Mouse (Mus musculus): ENCODE measurements at regions not wholly inside any gene's neighbourhood (a gene's known extent, or its start where the extent isn't known, plus 50 kb on each side); places are given as distances from the start of the nearest gene placed in this dataset.

GRCm38 (mm10) chr1:169270750-169271149, 260.5 kb downstream of the Nuf2 start:
- no peak overlapping the region for H3K4me3 ChIP-seq
- whole genome bisulfite sequencing = 63% methylated on average over 4 of the region's 4 CpGs
- H3K4me1 ChIP-seq = no peaks in the 10 kb centered on the region
- H3K27me3 ChIP-seq (ENCODE audit: insufficient read depth, poor library complexity, severe bottlenecking) = no peaks in the 10 kb centered on the region
- no peaks in the 10 kb centered on the region for H3K9me3 ChIP-seq
- no peaks in the 10 kb centered on the region for H3K36me3 ChIP-seq
- H3K27ac ChIP-seq = no peak overlapping the region
- DNase-seq (ENCODE audit: low spot score) = no peak

- no peak for DNase-seq (ENCODE audit: low spot score)
- Histone ChIP-seq H3K27me3 (ENCODE audit: insufficient read depth, poor library complexity, severe bottlenecking) (no peaks in the 10 kb centered on the region), H3K27ac (no peak overlapping the region), H3K9me3 (no peaks in the 10 kb centered on the region), H3K36me3 (no peaks in the 10 kb centered on the region), H3K4me1 (no peaks in the 10 kb centered on the region), H3K4me3 (no peak overlapping the region)
- WGBS = 80% methylated on average over 5 of the region's 5 CpGs
Observed at GRCm38 (mm10) chr1:169263984-169264660, 267.1 kb downstream of the Nuf2 start.

- no peak for DNase-seq (ENCODE audit: low spot score)
- Histone ChIP-seq H3K9me3 (no peaks in the 10 kb centered on the region), H3K27ac (0 out of 2 replicates have a peak overlapping the region, but pooled peaks have one; percentile 25), H3K36me3 (no peaks in the 10 kb centered on the region), H3K4me3 (no peak overlapping the region), H3K4me1 (peaks cover 16% of the 10 kb centered on the region), H3K27me3 (ENCODE audit: insufficient read depth, poor library complexity, severe bottlenecking) (no peaks in the 10 kb centered on the region)
- 39% methylated on average over 7 of the region's 7 CpGs for WGBS
Observed at GRCm38 (mm10) chr1:169254250-169254937, 276.9 kb downstream of the Nuf2 start.

GRCm38 (mm10) chr1:169252189-169252588, 279.1 kb downstream of the Nuf2 start:
- 20% methylated on average over 2 of the region's 2 CpGs for WGBS
- Histone ChIP-seq H3K4me1 (peaks cover 29% of the 10 kb centered on the region), H3K27ac (no peak overlapping the region), H3K9me3 (no peaks in the 10 kb centered on the region), H3K27me3 (ENCODE audit: insufficient read depth, poor library complexity, severe bottlenecking) (no peaks in the 10 kb centered on the region), H3K4me3 (no peak overlapping the region), H3K36me3 (no peaks in the 10 kb centered on the region)
- DNase-seq (ENCODE audit: low spot score) = no peak

GRCm38 (mm10) chr1:169249021-169249420, 282.2 kb downstream of the Nuf2 start:
- Histone ChIP-seq H3K27me3 (ENCODE audit: insufficient read depth, poor library complexity, severe bottlenecking) (no peaks in the 10 kb centered on the region), H3K4me1 (peaks cover 22% of the 10 kb centered on the region), H3K36me3 (no peaks in the 10 kb centered on the region), H3K4me3 (no peak overlapping the region), H3K27ac (no peak overlapping the region), H3K9me3 (no peaks in the 10 kb centered on the region)
- WGBS = 55% methylated on average over 7 of the region's 7 CpGs
- no peak for DNase-seq (ENCODE audit: low spot score)

- no peak for DNase-seq (ENCODE audit: low spot score)
- peaks cover 31% of the 10 kb centered on the region for H3K4me1 ChIP-seq
- no peaks in the 10 kb centered on the region for H3K27me3 ChIP-seq (ENCODE audit: insufficient read depth, poor library complexity, severe bottlenecking)
- no peaks in the 10 kb centered on the region for H3K9me3 ChIP-seq
- H3K4me3 ChIP-seq = no peak overlapping the region
- H3K36me3 ChIP-seq = no peaks in the 10 kb centered on the region
- no peak overlapping the region for H3K27ac ChIP-seq
- WGBS = 79% methylated on average over 2 of the region's 2 CpGs
Observed at GRCm38 (mm10) chr1:169240377-169240776, 290.9 kb downstream of the Nuf2 start.

GRCm38 (mm10) chr1:169238671-169239090, 292.6 kb downstream of the Nuf2 start:
- no peaks in the 10 kb centered on the region for H3K27me3 ChIP-seq (ENCODE audit: insufficient read depth, poor library complexity, severe bottlenecking)
- H3K36me3 ChIP-seq = no peaks in the 10 kb centered on the region
- H3K4me1 ChIP-seq = peaks cover 36% of the 10 kb centered on the region
- H3K4me3 ChIP-seq = peak overlapping the region; percentile 39; the same call in 1 of the 2 replicates
- H3K27ac ChIP-seq = no peak overlapping the region
- 14% methylated on average over 16 of the region's 16 CpGs for WGBS
- no peaks in the 10 kb centered on the region for H3K9me3 ChIP-seq
- no peak for DNase-seq (ENCODE audit: low spot score)

- Histone ChIP-seq H3K27me3 (ENCODE audit: insufficient read depth, poor library complexity, severe bottlenecking) (no peaks in the 10 kb centered on the region), H3K27ac (peak overlapping the region; percentile 24; the same call in 1 of the 2 replicates), H3K4me1 (peaks cover 36% of the 10 kb centered on the region), H3K9me3 (no peaks in the 10 kb centered on the region), H3K4me3 (no peak overlapping the region), H3K36me3 (no peaks in the 10 kb centered on the region)
- DNase-seq (ENCODE audit: low spot score) = no peak
- 5% methylated on average over 2 of the region's 2 CpGs for WGBS
Observed at GRCm38 (mm10) chr1:169235276-169235681, 296.0 kb downstream of the Nuf2 start.

- H3K36me3 ChIP-seq = no peaks in the 10 kb centered on the region
- DNase-seq (ENCODE audit: low spot score) = no peak
- H3K4me3 ChIP-seq = no peak overlapping the region
- no peaks in the 10 kb centered on the region for H3K27me3 ChIP-seq (ENCODE audit: insufficient read depth, poor library complexity, severe bottlenecking)
- WGBS = 76% methylated on average over 3 of the region's 3 CpGs
- no peaks in the 10 kb centered on the region for H3K9me3 ChIP-seq
- peaks cover 25% of the 10 kb centered on the region for H3K4me1 ChIP-seq
- H3K27ac ChIP-seq = 0 out of 2 replicates have a peak overlapping the region, but pooled peaks have one; percentile 10
Observed at GRCm38 (mm10) chr1:169233368-169233767, 297.9 kb downstream of the Nuf2 start.

- Histone ChIP-seq H3K27ac (no peak overlapping the region), H3K27me3 (ENCODE audit: insufficient read depth, poor library complexity, severe bottlenecking) (no peaks in the 10 kb centered on the region), H3K4me1 (peaks cover 2% of the 10 kb centered on the region), H3K9me3 (no peaks in the 10 kb centered on the region), H3K4me3 (no peak overlapping the region), H3K36me3 (no peaks in the 10 kb centered on the region)
- WGBS = 73% methylated on average over 4 of the region's 4 CpGs
- no peak for DNase-seq (ENCODE audit: low spot score)
Observed at GRCm38 (mm10) chr1:169230097-169230496, 301.2 kb downstream of the Nuf2 start.

- Histone ChIP-seq H3K27me3 (ENCODE audit: insufficient read depth, poor library complexity, severe bottlenecking) (no peaks in the 10 kb centered on the region), H3K9me3 (no peaks in the 10 kb centered on the region), H3K27ac (no peak overlapping the region), H3K4me1 (no peaks in the 10 kb centered on the region), H3K4me3 (no peak overlapping the region), H3K36me3 (no peaks in the 10 kb centered on the region)
- no peak for DNase-seq (ENCODE audit: low spot score)
- WGBS = 78% methylated on average over 2 of the region's 2 CpGs
Observed at GRCm38 (mm10) chr1:169224431-169224830, 306.8 kb downstream of the Nuf2 start.

GRCm38 (mm10) chr1:169187658-169188057, 343.6 kb downstream of the Nuf2 start:
- no peak for DNase-seq (ENCODE audit: low spot score)
- 67% methylated on average over 1 of the region's 1 CpGs for WGBS
- H3K36me3 ChIP-seq = no peaks in the 10 kb centered on the region
- H3K4me3 ChIP-seq = no peak overlapping the region
- no peak overlapping the region for H3K27ac ChIP-seq
- no peaks in the 10 kb centered on the region for H3K4me1 ChIP-seq
- H3K9me3 ChIP-seq = no peaks in the 10 kb centered on the region
- H3K27me3 ChIP-seq (ENCODE audit: insufficient read depth, poor library complexity, severe bottlenecking) = no peaks in the 10 kb centered on the region

- Histone ChIP-seq H3K4me3 (no peak overlapping the region), H3K4me1 (no peaks in the 10 kb centered on the region), H3K27ac (no peak overlapping the region), H3K36me3 (no peaks in the 10 kb centered on the region), H3K9me3 (no peaks in the 10 kb centered on the region), H3K27me3 (ENCODE audit: insufficient read depth, poor library complexity, severe bottlenecking) (no peaks in the 10 kb centered on the region)
- DNase-seq (ENCODE audit: low spot score) = no peak
- 69% methylated on average over 2 of the region's 2 CpGs for WGBS
Observed at GRCm38 (mm10) chr1:169170405-169170804, 360.9 kb downstream of the Nuf2 start.
